Mouse (Mus musculus) heart, adult 9 months (tissue): Measurements from ENCODE around the gene Pnkd.
"Not testable (repeated sequence)": the region's sequence is repeated elsewhere in the genome, so short reads cannot be mapped to it uniquely, and the experiment has no call there.

ENCODE experiments used
- DNase-seq, 2 experiments: peaks; one replicate each; pipeline ENCODE4 v3.0.0; 2022; ENCODE audit warnings: low spot score in 2 of 2

Pnkd gene

DNA sequence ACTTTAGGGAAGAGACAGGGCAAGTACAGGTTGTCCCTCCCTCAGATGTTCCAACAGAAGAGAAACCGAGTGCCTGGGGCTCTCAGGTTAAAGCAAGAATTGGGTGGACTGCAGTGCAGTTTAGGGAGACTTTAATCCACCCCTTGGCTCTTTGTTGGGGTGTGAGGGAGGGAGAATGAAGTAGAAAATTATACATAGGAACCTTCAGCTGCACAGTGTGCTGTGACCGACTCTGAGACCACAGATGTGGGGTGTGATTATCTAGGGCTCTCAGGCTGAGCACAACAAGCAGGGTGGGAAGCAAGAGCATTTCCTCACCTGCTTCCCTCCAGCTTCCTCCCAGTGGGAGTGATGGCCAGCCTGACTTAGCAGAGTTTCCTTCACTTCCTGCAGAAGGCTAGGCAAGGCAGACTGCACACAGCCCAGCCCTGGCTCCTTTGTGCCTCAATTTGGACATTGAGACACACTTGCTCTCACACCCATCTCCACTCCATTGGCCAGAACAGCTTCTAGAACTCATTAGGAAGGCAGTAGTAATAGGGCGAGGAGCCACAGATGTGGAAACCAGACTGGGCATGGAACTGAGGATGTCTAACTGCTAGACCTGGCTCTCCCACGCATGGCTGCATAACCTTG is 46.4 kb downstream of the Pnkd start:
- DNase-seq, result peak; percentile 47 to 76

- peak; percentile 96 to 97 for DNase-seq
Observed at GRCm38 (mm10) chr1:74332241-74332763, 47.6 kb downstream of the Pnkd start.

- no peak for DNase-seq
Observed at GRCm38 (mm10) chr1:74332930-74333329, 48.2 kb downstream of the Pnkd start.

GRCm38 (mm10) chr1:74334607-74335006 is 49.9 kb downstream of the Pnkd start:
- DNase-seq, result no peak

DNA sequence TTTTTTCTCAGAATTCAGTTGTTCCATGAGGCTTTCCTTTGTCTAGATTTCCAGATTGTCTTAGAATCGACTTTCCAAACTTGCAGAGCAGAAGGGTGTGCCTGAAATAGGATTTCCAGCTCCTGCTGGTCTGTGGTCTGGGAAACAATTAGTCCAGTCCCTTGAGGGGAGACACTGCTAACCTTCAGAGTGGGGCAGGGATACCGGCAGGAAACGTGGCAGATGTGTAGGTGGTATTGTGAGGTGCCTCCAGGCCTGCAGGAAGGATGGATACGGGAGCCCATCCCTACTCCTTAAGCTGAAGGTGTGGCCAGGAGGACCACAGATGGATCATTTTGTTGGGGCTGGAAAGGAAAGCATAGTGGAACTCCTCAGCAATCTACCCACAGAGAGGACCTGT is 50.3 kb downstream of the Pnkd start:
- peak; percentile 60 to 81 for DNase-seq

- DNase-seq, result peak; percentile 44 to 46
Observed at GRCm38 (mm10) chr1:74335436-74336170, 50.9 kb downstream of the Pnkd start.

DNA sequence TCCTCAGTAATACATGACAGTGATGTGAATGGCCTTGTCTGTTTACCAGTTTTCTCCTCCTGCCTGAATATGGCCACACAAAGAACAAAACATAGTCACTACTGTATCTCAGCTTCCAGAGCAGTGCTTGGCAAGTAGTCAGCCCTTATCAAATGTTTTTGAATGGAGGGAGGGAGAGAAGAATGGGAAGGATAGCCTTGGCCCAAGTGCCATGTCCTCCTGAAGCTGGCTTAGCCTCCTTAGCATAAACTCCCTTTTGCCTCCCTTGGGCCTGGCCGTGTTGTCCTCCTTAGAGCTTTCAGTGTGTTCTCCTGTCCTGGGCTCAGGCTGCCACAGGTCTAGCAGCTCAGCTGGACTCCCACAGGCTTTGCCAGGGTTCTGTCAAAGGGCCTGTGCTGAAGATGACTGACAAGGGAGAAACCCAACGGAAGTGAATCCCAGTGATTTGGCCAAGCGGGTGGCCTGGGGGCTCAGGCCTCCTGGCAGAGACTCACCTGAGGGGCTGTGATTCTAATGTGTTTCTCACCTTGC is 52.6 kb downstream of the Pnkd start:
- DNase-seq, result no peak

GRCm38 (mm10) chr1:74338013-74338412 is 53.3 kb downstream of the Pnkd start:
- no peak for DNase-seq

GRCm38 (mm10) chr1:74338626-74339025 is 53.9 kb downstream of the Pnkd start:
- no peak for DNase-seq

DNA sequence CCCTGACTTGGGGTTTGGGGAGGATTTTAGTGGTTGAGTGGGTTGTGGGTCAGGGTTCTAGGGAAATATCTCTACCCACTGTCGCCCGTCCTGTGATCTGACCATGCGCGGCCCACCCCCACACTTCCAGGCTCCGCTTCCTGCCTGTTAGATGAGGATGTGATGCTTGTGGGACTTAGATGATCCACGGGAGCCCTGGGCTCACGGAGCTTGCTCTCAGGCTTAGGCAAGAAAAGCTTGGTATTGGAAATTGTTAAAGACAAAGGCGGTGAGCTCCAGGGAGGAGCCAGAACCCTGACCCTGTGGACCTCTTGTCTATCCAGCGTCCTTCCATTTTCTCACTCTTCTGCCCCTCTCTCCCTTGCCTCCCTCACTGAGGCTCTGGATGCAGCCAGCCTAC is 55.2 kb downstream of the Pnkd start:
- no peak for DNase-seq

DNA sequence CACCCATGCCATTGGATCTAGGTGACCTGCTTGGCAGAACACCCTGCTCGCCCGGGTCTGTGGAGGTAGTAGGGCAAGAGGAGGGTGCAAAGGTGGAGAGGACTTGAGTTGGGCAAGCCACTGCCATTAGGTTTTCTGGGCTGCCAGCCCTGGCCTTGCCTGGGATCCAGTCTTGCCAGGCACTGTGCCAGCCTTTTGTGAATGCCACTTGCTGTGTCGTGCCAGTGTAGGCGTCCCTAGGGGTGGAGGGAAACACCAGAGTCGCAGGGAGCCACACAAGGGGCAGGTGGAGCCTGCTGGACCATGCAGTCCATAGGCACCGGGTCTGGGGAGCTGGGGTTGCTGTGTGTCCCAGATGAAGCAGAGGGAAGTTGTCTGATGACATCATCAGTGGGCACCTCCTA is 55.6 kb downstream of the Pnkd start:
- DNase-seq, result peak; percentile 70 to 71

- DNase-seq, result not testable (repeated sequence)
Observed at GRCm38 (mm10) chr1:74340992-74341391, 56.3 kb downstream of the Pnkd start.

DNA sequence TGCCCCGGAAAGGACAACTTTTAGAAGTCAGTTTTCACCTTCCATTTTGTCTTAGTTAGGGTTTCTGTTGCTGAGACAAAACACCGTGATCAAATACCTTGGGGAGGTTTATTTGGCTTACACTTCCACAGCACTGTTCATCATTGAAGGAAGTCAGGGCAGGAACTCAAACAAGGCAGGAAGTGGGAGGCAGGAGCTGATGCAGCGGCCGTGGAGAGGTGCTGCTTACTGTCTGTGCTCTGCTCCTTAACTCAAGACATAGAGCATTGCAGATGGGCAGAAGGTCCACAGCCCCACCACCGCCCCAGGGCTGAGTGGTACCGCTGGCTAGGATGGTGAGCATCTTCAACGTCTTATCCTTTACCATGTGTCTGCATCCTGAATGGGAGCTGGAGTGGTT is 57.2 kb downstream of the Pnkd start:
- DNase-seq, result no peak

GRCm38 (mm10) chr1:74342308-74342707 is 57.6 kb downstream of the Pnkd start:
- DNase-seq, result no peak

DNA sequence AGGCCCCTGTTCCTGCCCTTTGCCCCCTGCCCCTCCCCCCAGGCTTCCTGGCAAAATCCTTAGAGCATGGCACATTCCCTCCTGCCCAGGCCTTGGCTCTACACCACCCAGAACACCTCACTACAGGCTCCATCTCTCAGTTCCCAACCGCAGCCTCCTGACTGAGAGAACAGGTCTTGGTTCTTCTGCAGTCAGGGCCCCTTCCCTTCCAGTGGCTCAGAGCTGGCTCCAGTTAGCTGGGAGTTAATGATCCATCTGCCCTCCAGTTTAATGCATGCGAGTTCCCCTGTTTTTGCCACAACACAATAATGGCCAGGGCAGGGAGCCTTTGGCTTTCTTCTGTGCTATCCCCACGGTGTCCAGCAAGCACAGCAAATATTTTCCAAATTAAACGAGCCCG is 58.4 kb downstream of the Pnkd start:
- no peak for DNase-seq

- DNase-seq, result no peak
Observed at GRCm38 (mm10) chr1:74344163-74344916, 59.6 kb downstream of the Pnkd start.

- DNase-seq, result no peak
Observed at GRCm38 (mm10) chr1:74351185-74351769, 66.5 kb downstream of the Pnkd start.

DNA sequence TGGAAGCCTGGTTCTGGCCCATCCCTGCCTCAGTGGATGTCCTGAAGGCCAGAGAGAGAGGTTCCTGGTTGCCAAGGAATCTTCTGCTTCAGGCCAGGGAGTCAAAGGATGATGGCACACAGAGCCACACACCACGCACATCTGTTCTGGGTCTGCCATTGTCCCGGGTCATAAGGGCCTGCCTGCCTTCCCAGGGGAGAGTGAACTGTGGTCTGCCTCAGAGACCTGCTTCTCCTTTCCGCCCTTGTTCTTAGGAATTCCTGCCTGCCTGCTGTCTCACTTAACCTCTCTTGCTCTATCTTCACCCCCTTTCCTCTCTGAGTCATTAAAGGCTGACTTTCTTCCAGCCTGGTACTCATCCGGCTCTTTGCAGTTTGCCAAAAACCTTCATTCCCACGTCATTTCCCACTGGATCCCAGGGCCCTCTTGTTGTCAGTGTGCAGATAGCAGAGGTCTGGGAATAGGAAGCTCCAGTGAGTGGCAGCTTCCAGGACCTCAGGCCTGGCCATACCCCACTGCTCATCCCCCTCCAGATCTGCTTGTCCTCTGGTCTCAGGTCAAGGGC is 67.9 kb downstream of the Pnkd start:
- DNase-seq, result peak in 1 of 2 experiments; percentile 41

DNA sequence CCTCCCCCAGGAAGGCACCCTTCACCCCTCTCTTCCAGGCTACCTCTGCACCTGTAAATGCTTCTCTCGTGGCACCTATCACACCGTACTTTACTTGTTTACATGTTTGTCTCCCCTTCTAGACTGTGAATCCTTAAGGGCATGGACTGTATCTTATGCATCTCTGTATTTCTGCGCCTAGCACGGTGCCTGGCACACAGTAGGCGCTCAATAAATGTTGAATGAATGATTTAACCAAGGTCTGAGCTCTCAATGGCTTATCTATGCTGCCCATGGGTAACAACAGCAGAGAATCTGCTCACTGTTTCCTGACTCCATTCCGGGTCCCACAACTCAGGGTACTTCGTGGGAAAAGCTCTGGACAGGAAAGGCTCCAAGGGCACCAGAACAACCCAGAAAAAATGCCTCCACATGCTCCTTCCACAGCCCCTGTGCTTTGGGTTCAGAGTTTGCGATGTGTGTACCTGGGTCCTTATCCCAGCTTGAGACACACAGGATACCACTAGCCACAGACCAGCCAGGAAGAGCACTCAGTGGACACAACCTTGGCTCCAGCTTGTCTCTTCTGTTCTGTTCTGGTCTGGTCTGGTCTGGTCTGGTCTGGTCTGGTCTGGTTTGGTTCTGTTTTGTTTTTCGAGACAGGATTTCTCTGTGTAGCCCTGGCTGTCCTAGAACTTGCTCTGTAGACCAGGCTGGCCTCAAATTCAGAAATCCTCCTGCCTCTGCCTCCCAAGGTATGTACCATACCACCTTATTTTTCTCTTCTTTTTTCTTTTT is 68.9 kb downstream of the Pnkd start:
- no peak for DNase-seq

DNA sequence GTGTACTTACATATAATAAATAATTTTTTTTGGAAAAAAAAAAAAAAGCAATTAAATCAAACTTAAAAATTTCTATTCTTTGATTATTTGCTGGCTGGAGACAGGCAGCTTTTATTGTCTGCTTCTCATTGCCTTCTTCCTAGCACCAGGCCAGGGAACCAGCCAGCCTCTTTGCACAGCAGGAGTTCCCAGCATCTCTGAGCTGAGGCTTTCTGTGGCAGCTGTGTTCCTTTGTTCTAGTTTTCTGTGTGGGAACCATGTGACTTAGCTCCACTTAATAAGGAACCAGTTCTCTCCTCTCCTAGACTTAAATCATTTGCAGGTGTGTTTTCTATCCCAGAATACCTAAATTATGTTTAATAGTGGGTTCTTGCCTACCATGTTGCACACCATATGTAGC is 72.8 kb downstream of the Pnkd start:
- no peak for DNase-seq
